Mouse (Mus musculus): ENCODE results near the gene Gm20388. TPM values are rescaled to one million over a fixed set of nuclear protein-coding genes. Genes with fewer than 3 reads are reported as not detected.

Gm20388 gene
- polyA plus RNA-seq, 1 experiment from 2014 or later: not detected

GRCm38 (mm10) chr8:123083610-123084009, 3173.0 kb downstream of the Gm20388 start:
- no peak overlapping the region for H3K4me2 ChIP-seq (ENCODE audit: low read length)
- WGBS: 92% methylated on average over 12 of the region's 12 CpGs
- H3K27ac ChIP-seq (replicated peaks in 1 of 2; ENCODE audit: control insufficient read depth in 1 of 2, insufficient read depth in 1 of 2, low read depth in 2 of 2, low read length in 2 of 2): no peak overlapping the region
- no peaks in the 10 kb centered on the region for H3K4me1 ChIP-seq (ENCODE audit: control insufficient read depth in 2 of 2, insufficient read depth in 2 of 2, low read length in 2 of 2)
- no peaks in the 10 kb centered on the region for H3K9me3 ChIP-seq (ENCODE audit: control insufficient read depth, low read length)
- peaks cover 98% of the 10 kb centered on the region for H3K36me3 ChIP-seq (ENCODE audit: control insufficient read depth, insufficient read depth, low read length)
- no peak overlapping the region for H3K9ac ChIP-seq (ENCODE audit: low read length)
- H3K27me3 ChIP-seq (ENCODE audit: control insufficient read depth, insufficient read depth, low read length): no peaks in the 10 kb centered on the region
- H3K4me3 ChIP-seq (ENCODE audit: control insufficient read depth in 1 of 2, insufficient read depth in 1 of 2, low read depth in 1 of 2, low read length in 2 of 2): no peak overlapping the region
- ATAC-seq (ENCODE audit: insufficient number of reproducible peaks, insufficient read depth, low FRiP score, low read depth): no peak

GRCm38 (mm10) chr8:123087289-123087688, 3176.6 kb downstream of the Gm20388 start:
- H3K36me3 ChIP-seq (ENCODE audit: control insufficient read depth, insufficient read depth, low read length): peaks cover 99% of the 10 kb centered on the region
- H3K4me1 ChIP-seq (ENCODE audit: control insufficient read depth in 2 of 2, insufficient read depth in 2 of 2, low read length in 2 of 2): no peaks in the 10 kb centered on the region
- 73% methylated on average over 9 of the region's 9 CpGs for WGBS
- no peak overlapping the region for H3K27ac ChIP-seq (replicated peaks in 1 of 2; ENCODE audit: control insufficient read depth in 1 of 2, insufficient read depth in 1 of 2, low read depth in 2 of 2, low read length in 2 of 2)
- no peaks in the 10 kb centered on the region for H3K27me3 ChIP-seq (ENCODE audit: control insufficient read depth, insufficient read depth, low read length)
- H3K9ac ChIP-seq (ENCODE audit: low read length): no peak overlapping the region
- H3K4me2 ChIP-seq (ENCODE audit: low read length): no peak overlapping the region
- H3K9me3 ChIP-seq (ENCODE audit: control insufficient read depth, low read length): no peaks in the 10 kb centered on the region
- no peak for ATAC-seq (ENCODE audit: insufficient number of reproducible peaks, insufficient read depth, low FRiP score, low read depth)
- H3K4me3 ChIP-seq (ENCODE audit: control insufficient read depth in 1 of 2, insufficient read depth in 1 of 2, low read depth in 1 of 2, low read length in 2 of 2): no peak overlapping the region

GRCm38 (mm10) chr8:123097216-123097615, 3186.6 kb downstream of the Gm20388 start:
- no peak for ATAC-seq (ENCODE audit: insufficient number of reproducible peaks, insufficient read depth, low FRiP score, low read depth)
- H3K27me3 ChIP-seq (ENCODE audit: control insufficient read depth, insufficient read depth, low read length): no peaks in the 10 kb centered on the region
- H3K4me2 ChIP-seq (ENCODE audit: low read length): no peak overlapping the region
- 85% methylated on average over 11 of the region's 11 CpGs for WGBS
- H3K27ac ChIP-seq (replicated peaks in 1 of 2; ENCODE audit: control insufficient read depth in 1 of 2, insufficient read depth in 1 of 2, low read depth in 2 of 2, low read length in 2 of 2): no peak overlapping the region
- no peak overlapping the region for H3K9ac ChIP-seq (ENCODE audit: low read length)
- peaks cover 0 to 4% of the 10 kb centered on the region in 2 experiments; a peak in 1 of 4 replicates for H3K4me1 ChIP-seq (ENCODE audit: control insufficient read depth in 2 of 2, insufficient read depth in 2 of 2, low read length in 2 of 2)
- peaks cover 54% of the 10 kb centered on the region for H3K36me3 ChIP-seq (ENCODE audit: control insufficient read depth, insufficient read depth, low read length)
- H3K4me3 ChIP-seq (ENCODE audit: control insufficient read depth in 1 of 2, insufficient read depth in 1 of 2, low read depth in 1 of 2, low read length in 2 of 2): no peak overlapping the region
- no peaks in the 10 kb centered on the region for H3K9me3 ChIP-seq (ENCODE audit: control insufficient read depth, low read length)

DNA sequence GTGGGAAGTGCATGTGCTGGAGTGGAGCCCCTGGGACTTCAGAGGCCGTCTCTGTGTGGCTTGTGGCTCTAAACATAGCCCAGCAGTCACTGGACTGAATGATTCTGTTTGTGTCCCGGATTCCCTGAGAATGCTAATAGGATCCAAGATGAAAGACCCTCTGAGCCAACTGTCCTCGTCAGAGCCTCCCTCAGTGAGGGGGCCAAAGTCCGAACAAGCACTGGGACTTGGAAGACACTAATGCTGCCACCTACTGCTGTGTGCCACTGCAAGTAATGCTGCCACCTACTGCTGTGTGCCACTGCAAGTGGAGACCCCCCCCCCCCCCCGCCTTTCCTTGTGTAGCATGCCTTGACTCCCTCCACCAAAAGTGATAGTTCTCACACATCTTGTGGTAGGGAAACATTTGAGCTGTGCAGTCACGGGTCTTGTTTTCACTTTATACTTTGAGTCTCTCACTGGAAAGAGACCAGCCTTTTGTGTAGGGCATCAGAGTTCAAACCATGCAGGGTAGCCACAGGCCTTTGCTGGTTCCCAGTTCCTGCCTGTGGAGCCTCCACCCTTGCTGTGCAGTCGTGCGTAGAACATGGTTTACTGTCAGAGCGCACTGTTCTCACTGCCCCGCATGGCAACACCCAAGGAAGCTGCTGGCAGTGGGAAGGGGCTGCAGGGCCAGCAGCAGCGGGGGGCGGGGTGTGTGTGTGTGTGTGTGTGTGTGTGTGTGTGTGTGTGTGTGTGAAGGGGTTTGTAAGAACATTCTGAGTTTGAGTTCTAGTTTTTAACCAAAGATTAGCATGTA, 3187.3 kb downstream of the Gm20388 start:
- ATAC-seq (ENCODE audit: insufficient number of reproducible peaks, insufficient read depth, low FRiP score, low read depth): no peak

GRCm38 (mm10) chr8:123100288-123100687, 3189.6 kb downstream of the Gm20388 start:
- 50% methylated on average over 8 of the region's 8 CpGs for WGBS
- no peaks in the 10 kb centered on the region for H3K27me3 ChIP-seq (ENCODE audit: control insufficient read depth, insufficient read depth, low read length)
- H3K27ac ChIP-seq (replicated peaks in 1 of 2; ENCODE audit: control insufficient read depth in 1 of 2, insufficient read depth in 1 of 2, low read depth in 2 of 2, low read length in 2 of 2): no peak overlapping the region
- H3K9ac ChIP-seq (ENCODE audit: low read length): no peak overlapping the region
- no peak overlapping the region for H3K4me3 ChIP-seq (ENCODE audit: control insufficient read depth in 1 of 2, insufficient read depth in 1 of 2, low read depth in 1 of 2, low read length in 2 of 2)
- no peaks in the 10 kb centered on the region for H3K9me3 ChIP-seq (ENCODE audit: control insufficient read depth, low read length)
- H3K36me3 ChIP-seq (ENCODE audit: control insufficient read depth, insufficient read depth, low read length): peaks cover 47% of the 10 kb centered on the region
- no peak for ATAC-seq (ENCODE audit: insufficient number of reproducible peaks, insufficient read depth, low FRiP score, low read depth)
- peaks cover 5 to 13% of the 10 kb centered on the region in 2 experiments for H3K4me1 ChIP-seq (ENCODE audit: control insufficient read depth in 2 of 2, insufficient read depth in 2 of 2, low read length in 2 of 2)
- H3K4me2 ChIP-seq (ENCODE audit: low read length): no peak overlapping the region

More for the DNA sequence above, 3187.3 kb downstream of the Gm20388 start:
- Histone ChIP-seq H3K9ac (ENCODE audit: low read length) (no peak overlapping the region), H3K36me3 (ENCODE audit: control insufficient read depth, insufficient read depth, low read length) (peaks cover 48% of the 10 kb centered on the region), H3K4me3 (ENCODE audit: control insufficient read depth in 1 of 2, insufficient read depth in 1 of 2, low read depth in 1 of 2, low read length in 2 of 2) (no peak overlapping the region), H3K27me3 (ENCODE audit: control insufficient read depth, insufficient read depth, low read length) (no peaks in the 10 kb centered on the region), H3K9me3 (ENCODE audit: control insufficient read depth, low read length) (no peaks in the 10 kb centered on the region), H3K27ac (replicated peaks in 1 of 2; ENCODE audit: control insufficient read depth in 1 of 2, insufficient read depth in 1 of 2, low read depth in 2 of 2, low read length in 2 of 2) (no peak overlapping the region), H3K4me1 (ENCODE audit: control insufficient read depth in 2 of 2, insufficient read depth in 2 of 2, low read length in 2 of 2) (peaks cover 0 to 4% of the 10 kb centered on the region in 2 experiments; a peak in 1 of 4 replicates), H3K4me2 (ENCODE audit: low read length) (no peak overlapping the region)
- WGBS: 82% methylated on average over 11 of the region's 12 CpGs

- Histone ChIP-seq H3K36me3 (ENCODE audit: control insufficient read depth, insufficient read depth, low read length) (peaks cover 47% of the 10 kb centered on the region), H3K9me3 (ENCODE audit: control insufficient read depth, low read length) (no peaks in the 10 kb centered on the region), H3K4me3 (ENCODE audit: control insufficient read depth in 1 of 2, insufficient read depth in 1 of 2, low read depth in 1 of 2, low read length in 2 of 2) (no peak overlapping the region), H3K27ac (replicated peaks in 1 of 2; ENCODE audit: control insufficient read depth in 1 of 2, insufficient read depth in 1 of 2, low read depth in 2 of 2, low read length in 2 of 2) (no peak overlapping the region), H3K4me1 (ENCODE audit: control insufficient read depth in 2 of 2, insufficient read depth in 2 of 2, low read length in 2 of 2) (peaks cover 5 to 13% of the 10 kb centered on the region in 2 experiments), H3K4me2 (ENCODE audit: low read length) (peak overlapping the region; percentile 91), H3K9ac (ENCODE audit: low read length) (no peak overlapping the region; the same call in 1 of the 2 replicates), H3K27me3 (ENCODE audit: control insufficient read depth, insufficient read depth, low read length) (no peaks in the 10 kb centered on the region)
- no peak for ATAC-seq (ENCODE audit: insufficient number of reproducible peaks, insufficient read depth, low FRiP score, low read depth)
- WGBS: 75% methylated on average over 4 of the region's 4 CpGs
Observed at GRCm38 (mm10) chr8:123101244-123101643, 3190.6 kb downstream of the Gm20388 start.

DNA sequence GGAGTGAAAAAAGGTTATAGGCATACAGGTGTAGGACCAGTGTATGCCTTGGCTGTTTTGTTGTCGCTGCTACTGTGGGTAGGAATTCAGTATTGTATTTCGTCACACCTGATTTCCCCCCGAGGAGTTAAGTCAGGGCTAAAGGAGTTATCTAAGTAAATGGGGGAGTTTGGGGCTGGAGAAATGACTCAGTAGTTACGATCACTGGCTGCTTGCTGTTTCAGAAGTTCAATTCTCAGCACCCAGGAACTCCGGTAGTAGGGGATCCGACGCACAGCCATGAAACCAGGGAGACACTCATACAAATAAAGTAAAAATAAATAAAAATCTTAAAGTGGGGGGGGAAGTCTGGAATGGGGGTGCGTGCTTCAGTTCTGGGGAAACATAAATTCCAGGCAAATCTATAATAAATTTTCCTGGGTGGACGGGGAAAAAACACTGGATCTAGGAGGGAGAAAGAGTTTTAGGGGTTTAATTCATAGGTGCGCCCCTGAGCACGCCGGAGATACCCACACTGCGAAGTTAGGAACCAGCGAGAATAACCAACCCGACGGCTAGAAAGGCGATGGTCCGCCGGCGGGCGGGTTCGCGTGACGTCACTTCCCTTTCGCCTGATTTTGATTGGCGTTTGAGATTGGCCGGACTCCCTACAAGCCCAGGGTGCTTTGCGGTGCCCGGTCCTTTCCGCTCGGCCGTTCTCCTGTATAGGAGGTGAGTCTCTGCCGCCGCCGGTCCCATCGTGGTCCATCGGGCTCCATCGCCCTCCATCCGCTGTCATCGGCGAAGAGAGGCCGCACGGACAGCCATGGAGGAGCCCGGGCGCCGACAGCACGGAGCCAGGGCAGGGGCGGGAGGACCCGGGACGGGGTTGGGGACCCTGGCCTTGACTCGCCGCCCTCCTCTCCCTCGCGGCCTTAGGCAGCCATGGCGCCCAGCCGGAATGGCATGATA, 3191.4 kb downstream of the Gm20388 start, which contains the start of gene Rpl13:
Gene Rpl13, plus strand, starts transcription at position 616 of the 951 bp plus-strand sequence.
- H3K36me3 ChIP-seq (ENCODE audit: control insufficient read depth, insufficient read depth, low read length): peaks cover 44% of the 10 kb centered on the region
- H3K27me3 ChIP-seq (ENCODE audit: control insufficient read depth, insufficient read depth, low read length): no peaks in the 10 kb centered on the region
- WGBS: under 1% methylated on average over 56 of the region's 56 CpGs
- peaks cover 5 to 13% of the 10 kb centered on the region in 2 experiments for H3K4me1 ChIP-seq (ENCODE audit: control insufficient read depth in 2 of 2, insufficient read depth in 2 of 2, low read length in 2 of 2)
- peak; percentile 88 for ATAC-seq (ENCODE audit: insufficient number of reproducible peaks, insufficient read depth, low FRiP score, low read depth)
- peak within 1 kb of the TSS; percentile 82 to 85 for H3K27ac ChIP-seq (replicated peaks in 1 of 2; ENCODE audit: control insufficient read depth in 1 of 2, insufficient read depth in 1 of 2, low read depth in 2 of 2, low read length in 2 of 2)
- no peaks in the 10 kb centered on the region for H3K9me3 ChIP-seq (ENCODE audit: control insufficient read depth, low read length)
- H3K9ac ChIP-seq (ENCODE audit: low read length): peak within 1 kb of the TSS; percentile 98
- peak within 1 kb of the TSS; percentile 91 for H3K4me2 ChIP-seq (ENCODE audit: low read length)
- H3K4me3 ChIP-seq (ENCODE audit: control insufficient read depth in 1 of 2, insufficient read depth in 1 of 2, low read depth in 1 of 2, low read length in 2 of 2): peak within 1 kb of the TSS; percentile 69 to 82

Measured in heart, embryonic 14.5 days (tissue).